Mouse (Mus musculus) intestine, postnatal 0 days (tissue): ENCODE measurements around the gene Wbp1l. TPM values are rescaled to one million over a fixed set of nuclear protein-coding genes. Genes with fewer than 3 reads are reported as not detected.
A peak's percentile ranks its signal among the peaks of the same experiment; 100 is the strongest.

Source experiments
- ATAC-seq: fragments of 200-750 bp; cut with Nextera tagmentation; 2 replicates; pipeline ENCODE4 v1.8.0; 2017; ENCODE audit warnings: mild to moderate bottlenecking, moderate TSS enrichment, moderate library complexity
- H3K27ac ChIP-seq: fragments of 300-500 bp; sonication (generic); 2 replicates; pipeline ENCODE4 v1.5.1; 2014; ENCODE audit warnings: mild to moderate bottlenecking, low read depth, low read length, moderate library complexity
- H3K27me3 ChIP-seq: fragments of 300-500 bp; sonication (generic); replicated peaks from 2 replicates; pipeline ENCODE4 v1.6.1; 2014; ENCODE audit warnings: low read length, mixed read lengths; ENCODE audit not compliant: control insufficient read depth, insufficient read depth
- H3K36me3 ChIP-seq: fragments of 300-500 bp; sonication (generic); 2 replicates; pipeline ENCODE4 v1.6.1; 2014; ENCODE audit warnings: mild to moderate bottlenecking, moderate library complexity; ENCODE audit not compliant: control insufficient read depth, insufficient read depth
- H3K4me1 ChIP-seq: fragments of 300-500 bp; sonication (generic); replicated peaks from 2 replicates; pipeline ENCODE4 v1.6.1; 2014; ENCODE audit warnings: antibody characterized with exemption, low read length, mixed read lengths; ENCODE audit not compliant: control insufficient read depth, insufficient read depth
- H3K4me2 ChIP-seq: fragments of 300-500 bp; sonication (generic); replicated peaks from 2 replicates; pipeline ENCODE4 v1.6.1; 2014; ENCODE audit warnings: low read depth, mild to moderate bottlenecking, moderate library complexity
- H3K4me3 ChIP-seq: fragments of 300-500 bp; sonication (generic); 2 replicates; pipeline ENCODE4 v1.5.1; 2014; ENCODE audit warnings: low read depth, low read length
- H3K9ac ChIP-seq: fragments of 300-500 bp; sonication (generic); 2 replicates; pipeline ENCODE4 v1.6.1; 2014; ENCODE audit warnings: mild to moderate bottlenecking, low read depth, low read length
- H3K9me3 ChIP-seq: fragments of 300-500 bp; sonication (generic); 2 replicates; pipeline ENCODE4 v1.6.1; 2016; ENCODE audit warnings: mixed run types; ENCODE audit not compliant: control insufficient read depth
- CTCF ChIP-seq: sonication (generic); IDR thresholded peaks from 2 replicates; pipeline ENCODE4 v1.5.1; 2016; ENCODE audit warnings: low read depth, mild to moderate bottlenecking, control low read depth, antibody characterized with exemption, moderate library complexity
- whole genome bisulfite sequencing: fragments of 180-500 bp; shearing (Covaris S2); extraction: QIAGEN DNeasy Blood & Tissue Kit; methylation state at CpG from one replicate; pipeline ENCODE4 v1.1.7; 2014; 5-methylcytosine and 5-hydroxymethylcytosine counted together
- polyA plus RNA-seq: library from polyadenylated mRNA; unstranded; fragments of >200 nt; fragmentation: Nextera tagmentation; extraction: Ambion mirVana; gene quantifications from 2 replicates; pipeline ENCODE4 v1.2.1, GENCODE M21; 2015

Wbp1l gene
- polyA plus RNA-seq, result 33.1 and 35.2 TPM in 2 replicates

DNA sequence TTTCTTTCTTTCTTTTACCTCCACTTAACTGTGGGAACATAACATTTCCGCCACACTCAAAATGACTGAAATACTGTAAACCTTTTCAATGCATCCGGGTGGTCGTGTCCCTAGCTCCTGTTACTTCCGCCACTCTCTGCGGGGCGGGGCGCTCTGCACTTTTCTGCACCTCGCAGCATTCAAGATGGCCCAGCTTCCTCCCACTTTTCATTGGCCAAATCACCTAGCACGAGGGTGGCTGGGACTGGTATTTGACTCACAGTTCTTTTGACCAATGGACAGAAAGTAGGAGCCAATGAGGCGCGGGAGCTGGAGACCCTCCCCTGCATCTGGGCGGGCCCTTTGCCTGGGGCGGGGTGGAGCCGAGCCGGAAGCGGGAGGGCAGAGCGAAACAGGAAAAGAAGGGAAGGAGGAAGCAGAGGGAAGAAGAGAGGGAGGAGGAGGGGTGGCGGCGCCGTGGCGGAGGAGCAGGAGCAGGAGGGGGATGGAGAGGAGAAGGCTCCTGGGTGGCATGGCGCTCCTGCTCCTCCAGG lies at the start of gene Wbp1l:
Wbp1l (plus strand) TSS at position 365 of the 533 bp plus-strand sequence.
- under 1% methylated on average over 22 of the region's 22 CpGs for WGBS
- Histone ChIP-seq H3K36me3 (peaks cover 12% of the 10 kb centered on the region; the same call in 1 of the 2 replicates), H3K9me3 (no peaks in the 10 kb centered on the region), H3K9ac (peak within 1 kb of the TSS; percentile 77), H3K4me1 (no peaks in the 10 kb centered on the region), H3K4me3 (peak within 1 kb of the TSS; percentile 95), H3K4me2 (peak within 1 kb of the TSS; percentile 76), H3K27me3 (no peaks in the 10 kb centered on the region), H3K27ac (peak within 1 kb of the TSS; percentile 67)
- ATAC-seq, result peak; percentile 99
- no peak for TF ChIP-seq CTCF

- WGBS, result 94% methylated on average over 4 of the region's 4 CpGs
- Histone ChIP-seq H3K27ac (no peak overlapping the region), H3K36me3 (peaks cover 19% of the 10 kb centered on the region; the same call in 1 of the 2 replicates), H3K4me1 (no peaks in the 10 kb centered on the region), H3K27me3 (no peaks in the 10 kb centered on the region), H3K9me3 (no peaks in the 10 kb centered on the region), H3K4me2 (no peak overlapping the region), H3K4me3 (no peak overlapping the region), H3K9ac (no peak overlapping the region)
- no peak for TF ChIP-seq CTCF
- no peak for ATAC-seq
These were observed 48.5 kb upstream of the Wbp1l start for GRCm38 (mm10) chr19:46550385-46550784.

DNA sequence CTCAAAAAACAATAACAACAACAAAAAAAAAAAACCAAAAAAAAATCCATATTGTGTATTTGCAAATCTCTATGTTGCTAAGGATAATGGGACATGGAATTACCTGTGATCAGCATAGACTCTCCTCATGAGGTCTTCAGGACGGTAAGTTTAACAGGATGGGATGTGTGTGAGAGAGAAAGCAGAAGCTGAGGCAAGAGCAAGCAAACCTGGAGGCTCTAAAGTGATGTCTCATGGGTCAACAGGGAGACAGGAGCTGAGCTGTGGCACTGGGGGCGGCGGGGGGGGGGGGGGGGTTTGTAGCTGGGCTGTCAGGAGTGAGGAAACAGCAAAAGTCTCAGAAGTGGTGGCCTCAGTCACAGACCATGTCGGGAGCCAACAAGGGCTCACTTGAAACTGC lies 46.4 kb upstream of the Wbp1l start:
- TF ChIP-seq CTCF, result no peak
- no peak overlapping the region for H3K27ac ChIP-seq
- H3K27me3 ChIP-seq, result no peaks in the 10 kb centered on the region
- H3K36me3 ChIP-seq, result peaks cover 19% of the 10 kb centered on the region; the same call in 1 of the 2 replicates
- H3K4me2 ChIP-seq, result no peak overlapping the region
- no peak overlapping the region for H3K4me3 ChIP-seq
- no peak for ATAC-seq
- no peaks in the 10 kb centered on the region for H3K9me3 ChIP-seq
- no peak overlapping the region for H3K9ac ChIP-seq
- no peaks in the 10 kb centered on the region for H3K4me1 ChIP-seq
- WGBS, result 82% methylated on average over 4 of the region's 4 CpGs

DNA sequence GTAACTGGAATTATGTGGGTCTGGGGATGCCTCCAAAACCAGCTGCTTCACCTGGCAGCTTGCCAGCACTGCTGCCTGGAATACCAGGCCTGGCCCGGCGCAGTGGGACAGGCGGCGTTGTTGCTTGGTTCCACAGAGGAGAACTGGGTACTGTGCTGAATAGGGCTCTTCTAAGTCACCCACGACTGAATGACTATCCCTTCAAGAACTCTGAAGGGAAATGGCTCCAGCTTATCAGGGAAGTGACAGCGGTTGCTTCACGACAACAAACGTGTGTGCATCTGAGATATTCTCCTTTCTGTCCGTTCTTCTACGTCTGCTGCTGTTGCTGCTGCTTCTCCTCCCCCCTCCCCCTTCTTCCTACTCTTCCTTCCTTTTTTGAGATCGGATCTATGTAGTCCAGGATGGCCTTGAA lies 45.3 kb upstream of the Wbp1l start:
- no peak for ATAC-seq
- H3K36me3 ChIP-seq, result peaks cover 19% of the 10 kb centered on the region; the same call in 1 of the 2 replicates
- WGBS, result 52% methylated on average over 11 of the region's 11 CpGs
- H3K4me2 ChIP-seq, result no peak overlapping the region
- TF ChIP-seq CTCF, result no peak
- no peaks in the 10 kb centered on the region for H3K27me3 ChIP-seq
- no peak overlapping the region for H3K9ac ChIP-seq
- no peak overlapping the region for H3K27ac ChIP-seq
- no peaks in the 10 kb centered on the region for H3K9me3 ChIP-seq
- no peak overlapping the region for H3K4me3 ChIP-seq
- no peaks in the 10 kb centered on the region for H3K4me1 ChIP-seq

DNA sequence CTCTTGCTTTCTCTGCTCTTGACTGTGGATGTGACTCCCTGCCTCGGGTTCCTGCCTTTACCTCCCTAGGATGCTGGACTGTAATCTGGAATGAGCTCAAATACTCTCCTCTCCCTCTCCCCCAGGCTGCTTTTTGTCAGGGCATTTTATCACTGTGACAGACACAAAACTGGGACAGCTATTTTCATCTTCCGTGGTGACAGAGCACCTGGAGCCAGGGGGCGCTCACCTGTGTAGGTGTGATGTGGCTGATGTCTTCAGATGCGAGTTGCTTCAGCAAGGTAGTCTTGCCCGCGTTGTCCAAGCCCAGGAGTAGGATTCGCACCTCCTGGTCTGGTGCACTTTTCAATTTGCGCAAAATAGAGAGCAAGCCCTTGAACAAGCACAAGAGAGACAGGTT lies 40.9 kb upstream of the Wbp1l start:
- no peak for TF ChIP-seq CTCF

DNA sequence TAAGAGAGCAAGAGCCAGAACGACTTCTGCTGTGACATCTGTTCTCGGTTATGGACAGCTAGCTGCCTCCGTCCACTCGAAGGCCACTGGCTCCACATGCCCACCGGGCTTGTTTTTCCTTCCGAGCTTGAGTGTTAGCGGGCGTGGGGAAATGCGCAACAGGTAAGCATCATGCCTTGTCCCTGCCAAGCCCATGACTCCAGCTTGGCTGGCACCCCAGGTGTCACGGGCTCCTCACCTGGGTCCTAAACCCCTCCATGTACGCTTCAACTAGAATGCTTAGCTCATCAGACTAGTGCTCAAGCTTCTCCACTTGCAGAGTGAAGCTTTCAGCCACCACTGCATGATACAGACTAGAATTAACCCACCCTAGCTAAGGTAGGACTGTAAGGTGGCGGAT lies 40.3 kb upstream of the Wbp1l start:
- Histone ChIP-seq H3K27me3 (no peaks in the 10 kb centered on the region), H3K9ac (no peak overlapping the region), H3K27ac (no peak overlapping the region), H3K4me2 (no peak overlapping the region), H3K4me3 (no peak overlapping the region), H3K9me3 (no peaks in the 10 kb centered on the region), H3K36me3 (no peaks in the 10 kb centered on the region), H3K4me1 (no peaks in the 10 kb centered on the region)
- WGBS, result 78% methylated on average over 12 of the region's 12 CpGs
- TF ChIP-seq CTCF, result no peak
- no peak for ATAC-seq

More for the DNA sequence above, 40.9 kb upstream of the Wbp1l start:
- Histone ChIP-seq H3K4me2 (no peak overlapping the region), H3K4me1 (no peaks in the 10 kb centered on the region), H3K36me3 (no peaks in the 10 kb centered on the region), H3K27me3 (no peaks in the 10 kb centered on the region), H3K9me3 (no peaks in the 10 kb centered on the region), H3K9ac (no peak overlapping the region), H3K27ac (no peak overlapping the region), H3K4me3 (no peak overlapping the region)
- WGBS, result 80% methylated on average over 8 of the region's 8 CpGs
- ATAC-seq, result no peak
